Mouse (Mus musculus) layer of hippocampus, adult 9-11 months (tissue): ENCODE measurements around the gene Rin3.

Experiments used
- DNase-seq: peaks from one replicate; pipeline ENCODE4 v3.0.0; 2022

Rin3 gene

GRCm38 (mm10) chr12:102303867-102304266 is 21.0 kb downstream of the Rin3 start:
- DNase-seq: no peak

- DNase-seq: no peak
Measured at GRCm38 (mm10) chr12:102305069-102305836, 22.4 kb downstream of the Rin3 start.

GRCm38 (mm10) chr12:102308001-102308456 is 25.2 kb downstream of the Rin3 start:
- peak; percentile 56 for DNase-seq

- peak; percentile 88 for DNase-seq
Measured at GRCm38 (mm10) chr12:102308457-102309011, 25.7 kb downstream of the Rin3 start.

GRCm38 (mm10) chr12:102309099-102309799 is 26.4 kb downstream of the Rin3 start:
- DNase-seq: no peak

- no peak for DNase-seq
Measured at GRCm38 (mm10) chr12:102309800-102310195, 26.9 kb downstream of the Rin3 start.

GRCm38 (mm10) chr12:102310261-102310660 is 27.4 kb downstream of the Rin3 start:
- DNase-seq: no peak

- DNase-seq: no peak
Measured at GRCm38 (mm10) chr12:102311454-102311853, 28.6 kb downstream of the Rin3 start.

GRCm38 (mm10) chr12:102319150-102319549 is 36.3 kb downstream of the Rin3 start:
- no peak for DNase-seq

- DNase-seq: no peak
Measured at GRCm38 (mm10) chr12:102319899-102320298, 37.1 kb downstream of the Rin3 start.

GRCm38 (mm10) chr12:102320322-102320721 is 37.5 kb downstream of the Rin3 start:
- DNase-seq: no peak

- DNase-seq: no peak
Measured at GRCm38 (mm10) chr12:102321064-102321728, 38.3 kb downstream of the Rin3 start.

- DNase-seq: no peak
Measured at GRCm38 (mm10) chr12:102321855-102322254, 39.0 kb downstream of the Rin3 start.

GRCm38 (mm10) chr12:102323392-102323791 is 40.5 kb downstream of the Rin3 start:
- DNase-seq: no peak

- no peak for DNase-seq
Measured at GRCm38 (mm10) chr12:102324156-102324885, 41.5 kb downstream of the Rin3 start.

- DNase-seq: no peak
Measured at GRCm38 (mm10) chr12:102324886-102325220, 42.0 kb downstream of the Rin3 start.

GRCm38 (mm10) chr12:102326753-102327340 is 44.0 kb downstream of the Rin3 start:
- no peak for DNase-seq

GRCm38 (mm10) chr12:102327525-102327924 is 44.7 kb downstream of the Rin3 start:
- DNase-seq: no peak

- DNase-seq: no peak
Measured at GRCm38 (mm10) chr12:102328090-102328489, 45.2 kb downstream of the Rin3 start.

- DNase-seq: no peak
Measured at GRCm38 (mm10) chr12:102330188-102330587, 47.3 kb downstream of the Rin3 start.

GRCm38 (mm10) chr12:102330731-102331130 is 47.9 kb downstream of the Rin3 start:
- DNase-seq: no peak

GRCm38 (mm10) chr12:102333101-102333500 is 50.3 kb downstream of the Rin3 start:
- DNase-seq: no peak
